Mouse (Mus musculus) forebrain, postnatal 0 days (tissue): Measurements from ENCODE around the gene Hip1. TPM values are rescaled to one million over a fixed set of nuclear protein-coding genes. Genes with fewer than 3 reads are reported as not detected.
"Not testable (repeated sequence)": the region's sequence is repeated elsewhere in the genome, so short reads cannot be mapped to it uniquely, and the experiment has no call there.

Source experiments
- ATAC-seq: fragments of 200-750 bp; cut with Nextera tagmentation; 2 replicates; pipeline ENCODE4 v1.8.0; 2017; ENCODE audit warnings: mild to moderate bottlenecking, moderate library complexity
- DNase-seq: peaks from one replicate; pipeline ENCODE4 v3.0.0-alpha.2; 2015
- H3K27ac ChIP-seq: fragments of 300-500 bp; sonication (generic); 2 replicates; pipeline ENCODE4 v1.5.1; 2014; ENCODE audit warnings: low read depth, mild to moderate bottlenecking, antibody characterized with exemption, low read length, moderate library complexity, mixed read lengths
- H3K27me3 ChIP-seq: fragments of 300-500 bp; sonication (generic); 2 replicates; pipeline ENCODE4 v1.6.1; 2014; ENCODE audit warnings: mild to moderate bottlenecking, low read length, mixed read lengths; ENCODE audit not compliant: insufficient read depth
- H3K36me3 ChIP-seq: fragments of 300-500 bp; sonication (generic); 2 replicates; pipeline ENCODE4 v1.6.1; 2014; ENCODE audit warnings: mild to moderate bottlenecking, moderate library complexity; ENCODE audit not compliant: insufficient read depth
- H3K4me1 ChIP-seq: fragments of 300-500 bp; sonication (generic); 2 replicates; pipeline ENCODE4 v1.6.1; 2014; ENCODE audit warnings: antibody characterized with exemption; ENCODE audit not compliant: insufficient read depth
- H3K4me2 ChIP-seq: fragments of 300-500 bp; sonication (generic); 2 replicates; pipeline ENCODE4 v1.6.1; 2014; ENCODE audit warnings: low read depth, mild to moderate bottlenecking, moderate library complexity
- H3K4me3 ChIP-seq: fragments of 300-500 bp; sonication (generic); 2 replicates; pipeline ENCODE4 v1.5.1; 2014; ENCODE audit warnings: low read depth, low read length, mixed read lengths
- H3K9ac ChIP-seq: fragments of 300-500 bp; sonication (generic); 2 replicates; pipeline ENCODE4 v1.6.1; 2014; ENCODE audit warnings: mild to moderate bottlenecking
- H3K9me3 ChIP-seq: fragments of 300-500 bp; sonication (generic); 2 replicates; pipeline ENCODE4 v1.6.1; 2016; ENCODE audit warnings: low read length
- CTCF ChIP-seq: sonication (generic); IDR thresholded peaks from 2 replicates; pipeline ENCODE4 v1.5.1; 2016; ENCODE audit warnings: antibody characterized with exemption, control low read depth, low read depth
- WGBS: fragments of 180-500 bp; shearing (Covaris S2); extraction: QIAGEN DNeasy Blood & Tissue Kit; methylation state at CpG from one replicate; pipeline ENCODE4 v1.1.7; 2014; 5-methylcytosine and 5-hydroxymethylcytosine counted together
- polyA plus RNA-seq: library from polyadenylated mRNA; unstranded; fragments of >200 nt; fragmentation: Nextera tagmentation; extraction: Ambion mirVana; gene quantifications from 2 replicates; pipeline ENCODE4 v1.2.1, GENCODE M21; 2015
- total RNA-seq: library from RNA; depleted of rRNA; stranded (reverse); fragments of >200 nt; gene quantifications from 2 replicates; pipeline ENCODE4 v1.2.3, GENCODE M21; 2014

Hip1 gene
- total and polyA plus RNA-seq, 2 experiments from 2014 or later, result 22.5 to 91.1 TPM

DNA sequence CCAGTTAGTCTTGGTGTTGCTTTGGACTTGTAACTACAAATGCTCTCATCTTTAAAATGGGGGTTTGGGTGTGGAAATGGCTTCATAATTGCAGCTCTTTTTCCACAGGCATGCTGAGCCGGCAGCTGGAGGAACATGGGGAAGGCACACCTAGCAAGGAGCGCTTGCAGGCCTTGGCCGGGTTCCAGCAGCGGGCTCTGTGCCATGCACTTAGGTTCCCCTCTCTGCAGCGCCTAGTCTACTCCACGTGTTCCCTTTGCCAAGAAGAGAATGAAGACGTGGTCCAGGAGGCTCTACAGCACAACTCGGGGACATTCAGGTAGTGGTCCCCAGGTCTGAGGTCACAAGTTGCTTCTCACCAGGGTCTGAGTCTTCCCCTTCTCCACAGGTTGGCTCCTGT, 169.8 kb downstream of the Hip1 start:
- Histone ChIP-seq H3K9me3 (no peaks in the 10 kb centered on the region), H3K9ac (no peak overlapping the region), H3K4me2 (no peak overlapping the region), H3K36me3 (peaks cover 72% of the 10 kb centered on the region), H3K4me3 (no peak overlapping the region), H3K27me3 (no peaks in the 10 kb centered on the region), H3K4me1 (0 out of 2 replicates have a peak, but pooled peaks cover 2% of the 10 kb centered on the region), H3K27ac (no peak overlapping the region)
- no peak for TF ChIP-seq CTCF
- WGBS, result 50% methylated on average over 8 of the region's 8 CpGs
- DNase-seq, result no peak
- ATAC-seq, result no peak

DNA sequence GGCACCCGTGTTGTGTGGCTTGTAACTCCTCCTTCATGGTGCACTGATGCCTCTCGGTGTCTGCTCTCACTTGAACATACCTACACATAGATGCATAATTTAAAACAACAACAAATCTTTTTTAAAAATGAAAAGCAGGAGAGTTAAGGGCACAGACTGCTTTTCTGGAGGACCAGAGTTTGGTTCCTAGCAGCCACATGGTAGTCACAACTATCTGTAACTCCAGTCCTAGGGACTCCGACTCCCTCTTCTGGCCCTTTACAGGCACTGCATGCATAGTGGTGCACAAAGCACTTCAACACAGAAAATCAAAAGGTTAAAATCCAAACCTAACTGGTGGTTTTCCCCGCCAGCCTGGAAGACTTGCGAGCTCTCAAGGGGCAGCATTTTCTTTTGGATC, 171.3 kb downstream of the Hip1 start:
- Histone ChIP-seq H3K9me3 (no peaks in the 10 kb centered on the region), H3K4me2 (no peak overlapping the region), H3K36me3 (peaks cover 57% of the 10 kb centered on the region), H3K4me3 (no peak overlapping the region), H3K27ac (no peak overlapping the region), H3K4me1 (peaks cover 2% of the 10 kb centered on the region; the same call in 1 of the 2 replicates), H3K9ac (no peak overlapping the region), H3K27me3 (no peaks in the 10 kb centered on the region)
- DNase-seq (no peak), ATAC-seq (no peak)
- peak; percentile 41 for TF ChIP-seq CTCF
- 99% methylated on average over 5 of the region's 5 CpGs for whole genome bisulfite sequencing

- no peak for ATAC-seq
- no peaks in the 10 kb centered on the region for H3K27me3 ChIP-seq
- no peak for DNase-seq
- no peak overlapping the region for H3K4me2 ChIP-seq
- H3K9me3 ChIP-seq, result no peaks in the 10 kb centered on the region
- peaks cover 41% of the 10 kb centered on the region for H3K36me3 ChIP-seq
- 96% methylated on average over 13 of the region's 13 CpGs for WGBS
- no peak overlapping the region for H3K27ac ChIP-seq
- no peak overlapping the region for H3K9ac ChIP-seq
- no peak overlapping the region for H3K4me3 ChIP-seq
- peaks cover 2% of the 10 kb centered on the region; the same call in 1 of the 2 replicates for H3K4me1 ChIP-seq
- no peak for TF ChIP-seq CTCF
Measured at GRCm38 (mm10) chr5:135371195-135371594, 173.7 kb downstream of the Hip1 start.

DNA sequence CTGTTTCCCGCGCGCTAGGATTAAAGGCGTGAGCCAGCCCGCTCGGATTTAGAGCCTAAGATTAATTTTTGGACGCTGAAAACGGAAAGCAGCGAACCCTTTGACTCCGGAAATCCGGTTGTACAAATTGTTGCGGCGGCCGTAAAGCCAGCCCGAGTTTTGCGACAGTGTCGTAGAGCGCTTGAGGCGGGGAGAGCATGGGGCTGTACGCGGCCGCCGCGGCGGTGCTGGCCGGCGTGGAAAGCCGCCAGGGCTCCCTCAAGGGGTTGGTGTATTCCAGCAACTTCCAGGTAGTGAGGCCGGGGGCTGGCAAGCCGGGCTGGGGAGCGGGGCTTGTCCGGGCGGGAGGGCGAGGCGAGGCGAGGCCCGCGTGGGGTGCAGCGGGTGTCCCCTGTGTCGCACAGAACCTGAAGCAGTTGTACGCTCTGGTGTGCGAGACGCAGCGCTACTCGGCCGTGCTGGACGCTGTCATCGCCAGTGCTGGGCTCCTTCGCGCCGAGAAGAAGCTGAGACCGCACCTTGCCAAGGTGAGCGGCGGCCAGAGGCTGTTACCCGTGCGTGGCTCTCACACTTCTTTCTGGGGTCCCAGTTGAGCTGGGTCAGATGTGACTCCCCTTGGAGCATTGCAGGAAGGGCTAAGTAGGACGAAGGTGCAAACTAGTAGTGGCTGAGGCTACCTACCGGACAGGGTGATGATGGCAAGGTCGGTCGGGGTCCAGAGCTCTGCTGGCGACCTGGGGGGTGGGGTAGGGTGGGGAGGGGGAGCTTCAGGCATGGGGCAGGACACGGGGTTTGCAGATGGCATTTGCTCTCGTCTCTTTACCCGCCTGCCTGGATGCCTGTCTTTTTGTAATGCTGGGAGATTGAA, 174.9 kb downstream of the Hip1 start, which contains the start of gene Nsun5:
Gene Nsun5, plus strand, starts transcription at position 167 of the 868 bp plus-strand sequence.
- Histone ChIP-seq H3K9me3 (no peaks in the 10 kb centered on the region), H3K4me3 (peak within 1 kb of the TSS; percentile 58), H3K27ac (peak within 1 kb of the TSS; percentile 80), H3K27me3 (no peaks in the 10 kb centered on the region), H3K4me1 (peaks cover 2% of the 10 kb centered on the region; the same call in 1 of the 2 replicates), H3K9ac (peak within 1 kb of the TSS; percentile 72), H3K36me3 (peaks cover 29% of the 10 kb centered on the region), H3K4me2 (peak within 1 kb of the TSS; percentile 81)
- DNase-seq (peak; percentile 98), ATAC-seq (peak; percentile 82)
- under 1% methylated on average over 63 of the region's 64 CpGs for WGBS
- no peak for TF ChIP-seq CTCF

DNA sequence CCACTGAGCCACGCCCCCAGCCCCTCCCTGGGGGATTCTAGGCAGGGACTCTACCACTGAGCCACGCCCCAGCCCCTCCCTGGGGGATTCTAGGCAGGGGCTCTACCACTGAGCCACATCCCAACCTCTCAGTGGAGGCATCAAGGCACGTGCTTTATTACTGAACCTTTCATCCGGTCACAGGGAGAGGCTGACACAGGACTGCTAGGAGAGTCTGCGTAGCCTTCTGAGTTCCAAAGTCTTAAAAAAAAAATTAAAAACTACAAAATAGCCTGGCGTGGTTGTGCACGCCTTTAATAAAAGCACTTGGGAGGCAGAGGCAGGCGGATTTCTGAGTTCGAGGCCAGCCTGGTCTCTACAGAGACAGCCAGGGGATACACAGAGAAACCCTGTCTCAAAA, 175.7 kb downstream of the Hip1 start:
- H3K9me3 ChIP-seq, H3K4me1 ChIP-seq, H3K27me3 ChIP-seq, ATAC-seq, DNase-seq: not testable (repeated sequence)
- peak overlapping the region; percentile 81 for H3K4me2 ChIP-seq
- peak overlapping the region; percentile 80; the same call in 1 of the 2 replicates for H3K27ac ChIP-seq
- 61% methylated on average over 9 of the region's 9 CpGs for WGBS
- peak overlapping the region; percentile 58 for H3K4me3 ChIP-seq
- H3K36me3 ChIP-seq, result peaks cover 22% of the 10 kb centered on the region
- peak overlapping the region; percentile 72 for H3K9ac ChIP-seq

DNA sequence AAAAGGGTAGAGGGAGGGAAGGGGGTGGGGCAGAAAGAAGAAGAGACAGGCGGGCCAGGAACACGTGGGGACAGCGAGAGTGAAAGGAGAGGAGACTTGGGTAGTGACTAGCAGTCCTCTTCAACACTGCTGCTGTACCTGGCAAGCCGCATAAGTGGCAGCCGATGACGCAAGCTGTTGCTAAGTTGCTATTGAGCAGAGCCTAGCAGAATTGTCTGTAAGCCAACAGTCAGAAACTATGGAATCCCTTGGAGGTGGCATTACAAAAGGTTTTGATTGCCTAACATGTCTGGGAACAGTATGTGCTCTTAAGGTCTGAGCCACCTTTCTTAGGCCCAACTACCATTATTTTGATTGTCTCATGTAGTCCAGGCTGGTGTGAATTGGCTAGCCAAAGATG, 176.6 kb downstream of the Hip1 start:
- Histone ChIP-seq H3K4me3 (no peak overlapping the region), H3K27ac (no peak overlapping the region), H3K4me1 (peaks cover 2% of the 10 kb centered on the region; the same call in 1 of the 2 replicates), H3K9me3 (no peaks in the 10 kb centered on the region), H3K36me3 (peaks cover 13% of the 10 kb centered on the region), H3K27me3 (no peaks in the 10 kb centered on the region), H3K4me2 (no peak overlapping the region), H3K9ac (no peak overlapping the region)
- 75% methylated on average over 6 of the region's 6 CpGs for WGBS
- ATAC-seq, result no peak
- no peak for DNase-seq
- TF ChIP-seq CTCF, result no peak

DNA sequence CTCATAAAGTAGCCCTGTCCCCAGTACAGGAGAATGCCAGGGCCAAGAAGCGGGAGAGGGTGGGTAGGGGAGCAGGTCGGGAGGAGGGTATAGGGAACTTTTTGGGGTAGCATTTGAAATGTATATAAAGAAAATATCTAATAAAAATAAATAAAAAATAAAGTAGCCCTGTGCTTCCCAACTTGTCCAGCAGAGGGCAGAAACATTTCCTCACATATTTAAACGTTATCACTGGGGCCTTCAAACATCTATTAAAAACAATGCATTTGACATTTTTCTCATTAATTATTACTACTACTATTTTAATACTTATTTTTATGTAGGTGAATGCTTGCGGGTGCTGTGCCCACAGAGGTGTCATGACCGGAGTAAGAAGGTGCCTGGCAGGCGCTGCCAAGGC, 177.1 kb downstream of the Hip1 start:
- TF ChIP-seq CTCF, result peak; percentile 58
- no peak for DNase-seq

More for the DNA sequence above, 177.1 kb downstream of the Hip1 start:
- Histone ChIP-seq H3K4me1 (peaks cover 2% of the 10 kb centered on the region; the same call in 1 of the 2 replicates), H3K4me2 (no peak overlapping the region), H3K27ac (no peak overlapping the region), H3K36me3 (peaks cover 10% of the 10 kb centered on the region), H3K27me3 (no peaks in the 10 kb centered on the region), H3K9ac (no peak overlapping the region), H3K4me3 (no peak overlapping the region), H3K9me3 (no peaks in the 10 kb centered on the region)
- WGBS, result 56% methylated on average over 6 of the region's 6 CpGs
- ATAC-seq, result no peak
